Mouse (Mus musculus): Measurements from ENCODE around the gene Opn5.

GRCm38 (mm10) chr17:42608270-42608669 is 2.9 kb downstream of the Opn5 start:
- TF ChIP-seq CTCF (IDR thresholded peaks at IDR 0.05; ENCODE audit: low read depth): no peak
- no peak for TF ChIP-seq EP300 (IDR thresholded peaks at IDR 0.05; ENCODE audit: low read depth)

All from liver, embryonic 14.5 days (tissue).